Mouse (Mus musculus): ENCODE results near the gene Plcb4.
"Not testable (repeated sequence)": the region's sequence is repeated elsewhere in the genome, so short reads cannot be mapped to it uniquely, and the experiment has no call there.

The Plcb4 gene

DNA sequence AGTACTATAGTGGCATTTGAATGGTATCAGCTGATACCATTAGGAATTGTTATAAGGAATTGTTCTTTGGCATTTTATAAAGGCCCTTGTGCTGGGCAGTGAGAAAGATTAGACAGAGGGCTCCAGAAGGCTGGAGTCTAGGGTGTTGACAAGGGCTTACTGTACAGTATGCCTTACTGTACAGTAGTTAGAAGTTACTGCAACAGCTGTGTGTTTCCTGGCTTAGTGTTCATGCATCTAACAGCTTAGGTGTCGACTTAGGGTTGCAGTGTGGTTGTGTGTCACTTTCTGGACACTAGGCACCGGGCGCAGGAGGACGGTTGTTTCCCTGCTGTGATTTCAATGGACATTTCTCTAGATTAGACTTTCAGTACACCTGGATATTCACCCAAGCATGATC is 57.4 kb downstream of the Plcb4 start:
- in situ Hi-C loops (cut with MboI, MseI): no loop called here

DNA sequence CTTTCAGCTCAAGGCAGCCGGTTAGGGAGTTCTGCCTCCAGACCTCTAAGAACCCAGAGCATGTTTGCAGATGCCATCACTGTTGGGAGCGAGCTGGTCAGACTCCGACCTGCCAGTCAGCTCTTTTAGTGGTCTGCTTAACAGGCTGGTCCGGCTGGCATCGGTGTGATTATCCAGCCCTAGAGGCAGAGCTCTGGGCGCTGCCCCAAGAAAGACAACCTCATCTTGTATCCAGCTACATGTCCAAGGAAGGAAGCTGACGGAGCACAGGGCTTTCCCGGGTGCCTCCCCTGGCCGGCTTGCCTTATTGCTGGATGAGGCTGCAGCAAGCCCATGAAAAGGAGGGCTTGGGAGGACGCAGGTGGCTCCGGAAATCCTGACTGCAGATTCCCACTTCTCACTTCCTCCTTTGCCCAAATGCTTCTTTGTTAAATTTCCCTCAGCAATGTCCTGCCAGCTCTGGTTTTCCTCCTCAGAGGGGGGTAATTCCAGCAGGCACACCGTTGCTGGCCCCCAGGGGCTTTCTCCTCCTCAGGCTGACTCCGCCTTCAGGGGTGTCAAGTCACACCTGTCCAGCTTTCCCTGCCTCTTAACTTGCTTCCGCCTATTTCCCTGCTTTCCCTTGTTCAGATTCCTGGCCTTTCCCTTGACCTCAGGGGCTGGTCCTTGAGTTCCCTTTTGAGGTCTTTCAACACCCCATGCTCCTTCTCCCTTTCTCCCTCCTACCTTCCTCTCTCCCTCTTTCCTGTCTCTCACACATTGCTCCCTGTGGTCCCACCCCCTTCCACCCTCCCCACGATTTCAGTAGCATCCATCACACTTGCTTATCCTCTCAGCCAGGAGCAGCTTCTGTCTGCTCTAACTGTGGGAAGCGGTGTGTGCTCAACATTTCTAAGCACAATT is 58.7 kb downstream of the Plcb4 start:
- in situ Hi-C loops (cut with MboI, MseI): no loop called here

DNA sequence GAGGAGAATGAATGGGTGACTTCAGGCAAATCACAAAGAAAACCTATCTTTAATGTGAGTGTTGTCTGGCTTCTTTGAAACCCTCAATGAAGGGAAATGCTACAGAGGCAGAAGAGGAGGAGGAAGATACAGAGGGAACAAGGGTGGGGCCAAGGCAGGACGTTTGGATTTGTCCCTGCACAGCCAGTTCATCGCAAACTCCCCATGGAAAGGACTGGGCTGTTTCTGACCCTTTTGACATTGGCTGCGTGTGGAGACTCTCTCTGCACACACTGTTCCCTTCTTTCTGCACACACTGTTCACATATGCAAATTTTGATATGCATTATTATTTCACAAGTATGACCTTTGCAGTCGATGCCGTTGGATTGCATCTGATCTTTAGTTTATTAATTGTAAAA is 63.3 kb downstream of the Plcb4 start:
- in situ Hi-C loops (cut with MboI, MseI): no loop called here

DNA sequence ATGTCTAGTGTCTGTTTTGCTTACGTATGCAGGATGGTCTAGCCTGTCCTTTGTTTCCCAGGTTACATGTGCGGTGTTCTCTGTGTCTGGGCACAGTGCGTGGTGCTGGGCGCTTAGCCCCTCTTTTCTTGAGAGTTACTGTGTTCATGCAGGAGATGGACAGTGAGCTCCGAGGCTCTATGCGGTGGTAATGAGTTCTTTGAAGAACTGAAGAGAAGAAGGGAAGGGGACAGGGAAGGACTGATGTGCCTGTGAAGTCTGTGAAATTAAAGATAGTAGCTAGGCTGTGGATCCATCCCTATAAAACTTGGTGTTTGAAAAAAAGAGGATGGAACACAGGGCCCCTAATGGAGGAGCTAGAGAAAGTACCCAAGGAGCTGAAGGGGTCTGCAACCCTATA is 64.6 kb downstream of the Plcb4 start:
- in situ Hi-C loops (cut with MboI, MseI): no loop called here

DNA sequence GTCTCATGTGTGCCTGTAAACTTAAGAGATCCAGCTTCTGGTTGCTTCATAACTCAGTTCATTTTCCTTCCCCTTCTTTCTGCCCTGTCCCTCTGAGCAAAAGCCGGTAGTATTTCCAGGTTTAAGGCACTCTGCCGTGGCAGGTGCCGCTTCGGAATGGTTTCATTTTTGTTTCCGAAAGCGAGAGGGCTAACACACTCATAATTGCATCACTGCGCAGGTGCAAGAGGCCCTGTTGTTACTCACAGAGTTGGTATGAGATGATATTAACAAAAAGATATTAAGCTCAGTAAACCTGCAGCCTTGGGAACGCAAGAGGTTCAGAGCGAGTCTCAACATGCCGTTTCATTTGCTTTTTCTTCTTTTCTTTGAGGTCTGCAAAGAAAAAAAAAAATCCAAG is 65.7 kb downstream of the Plcb4 start:
- in situ Hi-C loops (cut with MboI, MseI): no loop called here

DNA sequence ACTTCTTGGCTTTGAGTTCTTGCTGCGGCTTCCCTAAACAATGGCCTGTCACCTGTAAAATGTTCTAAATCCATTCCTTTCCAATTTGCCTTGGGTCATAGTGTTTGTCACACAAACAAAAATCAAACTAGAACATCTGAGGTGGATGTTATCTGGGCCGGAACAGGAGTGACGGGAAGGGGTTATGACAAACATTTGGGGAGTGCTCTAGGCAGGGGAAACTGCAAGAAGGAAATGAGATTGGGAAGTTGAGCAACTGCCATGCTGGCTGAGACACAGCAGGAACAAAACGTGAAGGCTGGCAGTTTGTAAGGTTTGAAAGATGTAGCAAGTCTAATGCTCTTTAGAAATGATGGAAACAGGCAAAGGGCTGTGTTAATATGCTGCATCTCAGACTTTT is 66.6 kb downstream of the Plcb4 start:
- in situ Hi-C loops (cut with MboI, MseI): no loop called here

DNA sequence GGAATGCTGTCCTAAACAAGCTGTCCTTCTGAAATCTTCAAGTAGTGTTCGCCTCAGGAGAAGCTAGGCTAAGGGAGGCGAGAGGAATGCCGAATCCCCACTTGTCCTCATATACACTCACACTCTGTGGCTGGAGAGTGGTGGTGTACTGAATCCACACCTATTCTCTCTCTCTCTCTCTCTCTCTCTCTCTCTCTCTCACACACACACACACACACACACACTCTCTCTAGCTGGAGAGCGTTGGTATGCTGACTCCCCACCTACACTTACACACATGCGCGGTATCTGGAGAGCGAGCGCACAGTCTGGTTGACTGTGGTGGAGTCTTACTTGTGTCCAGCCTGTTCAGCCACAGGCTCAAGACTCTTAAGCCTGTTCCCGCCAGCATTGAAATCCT is 68.3 kb downstream of the Plcb4 start:
- in situ Hi-C loops (cut with MboI, MseI): no loop called here

DNA sequence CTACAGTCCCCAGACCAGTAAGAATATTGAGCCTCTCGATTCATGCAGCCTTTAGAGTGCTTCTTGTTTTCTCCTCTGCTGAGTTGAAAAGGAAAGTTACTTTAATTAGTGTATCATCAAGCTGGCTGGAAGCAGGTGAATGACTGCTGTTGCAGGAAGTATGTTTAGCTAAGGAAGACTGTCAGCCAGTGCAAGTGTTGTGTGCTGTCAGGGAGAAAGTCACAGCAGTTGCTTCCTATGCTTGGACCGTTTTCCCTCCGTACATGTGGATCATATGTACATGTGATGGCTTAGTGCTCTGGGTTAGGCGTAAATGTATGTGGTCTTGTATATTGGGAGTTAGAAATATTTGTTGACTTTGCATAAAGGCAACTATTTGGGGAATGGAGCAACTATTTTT is 69.1 kb downstream of the Plcb4 start:
- in situ Hi-C loops (cut with MboI, MseI): no loop called here

DNA sequence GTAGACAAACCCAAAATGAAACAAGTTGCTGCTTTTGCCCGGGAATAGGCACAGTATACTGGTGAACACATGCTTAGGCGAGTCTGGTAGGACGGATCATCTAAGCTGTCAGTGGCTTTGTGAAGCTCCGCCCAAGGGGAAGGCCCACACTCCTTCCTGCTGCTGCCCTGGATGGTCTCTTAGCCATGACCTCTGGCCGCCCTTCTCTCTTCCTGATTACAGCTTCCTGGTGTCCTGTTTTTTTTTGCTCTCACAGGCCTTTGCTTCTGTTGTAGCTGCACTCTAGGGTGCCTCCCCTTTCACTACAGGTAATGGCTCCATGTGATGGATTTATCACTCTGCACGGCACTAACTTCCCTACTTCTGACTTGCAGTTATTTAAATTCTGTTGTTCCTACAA is 72.8 kb downstream of the Plcb4 start:
- in situ Hi-C loops (cut with MboI, MseI): no loop called here

DNA sequence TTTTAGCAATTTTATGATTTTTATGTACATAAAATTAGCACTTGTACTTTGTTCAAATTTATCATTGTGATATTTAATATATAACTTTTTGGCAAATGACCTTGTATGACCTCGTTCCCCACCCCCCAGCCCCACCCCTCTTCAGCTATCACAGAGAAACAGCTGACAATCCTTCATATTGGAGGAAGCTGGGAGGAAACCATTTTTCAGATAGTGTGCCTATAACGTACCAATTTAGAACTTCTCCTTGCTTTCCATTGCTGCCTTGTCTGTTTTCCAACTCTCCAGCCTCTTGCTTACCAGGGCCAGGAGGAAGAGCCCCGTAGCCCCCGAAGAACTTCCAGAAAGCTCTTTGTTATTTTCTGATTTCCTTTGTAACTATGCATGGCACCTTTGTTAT is 73.8 kb downstream of the Plcb4 start:
- in situ Hi-C loops (cut with MboI, MseI): no loop called here

DNA sequence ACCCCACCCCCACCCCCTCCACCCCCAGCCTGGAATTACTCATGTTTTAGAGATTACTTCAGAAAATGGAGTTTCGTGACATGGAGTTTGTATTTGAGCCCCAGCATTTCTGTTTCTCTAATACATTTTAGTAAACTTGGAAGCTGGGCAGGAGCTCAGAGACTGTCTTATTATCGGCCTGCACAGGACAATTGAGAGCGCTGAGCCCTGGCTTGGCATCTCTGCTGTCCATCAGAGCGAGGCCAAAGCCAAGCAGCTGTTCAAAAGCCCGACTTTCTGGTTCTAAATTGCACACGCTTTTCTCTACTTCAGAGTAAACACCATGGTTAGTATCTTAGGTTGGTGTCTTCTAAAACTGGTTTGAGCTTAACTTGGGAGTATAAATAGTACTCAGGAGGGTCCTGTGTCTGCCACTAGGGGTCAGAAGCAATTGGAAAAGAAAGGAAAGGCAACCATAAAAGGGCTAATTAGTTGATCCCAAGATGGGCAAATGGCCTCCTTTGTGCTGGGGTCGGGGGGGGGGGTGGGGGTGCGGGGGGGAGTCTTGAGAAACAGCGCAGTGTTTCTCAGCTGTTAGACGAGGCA is 75.2 kb downstream of the Plcb4 start:
- in situ Hi-C loops (cut with MboI, MseI): no loop called here

DNA sequence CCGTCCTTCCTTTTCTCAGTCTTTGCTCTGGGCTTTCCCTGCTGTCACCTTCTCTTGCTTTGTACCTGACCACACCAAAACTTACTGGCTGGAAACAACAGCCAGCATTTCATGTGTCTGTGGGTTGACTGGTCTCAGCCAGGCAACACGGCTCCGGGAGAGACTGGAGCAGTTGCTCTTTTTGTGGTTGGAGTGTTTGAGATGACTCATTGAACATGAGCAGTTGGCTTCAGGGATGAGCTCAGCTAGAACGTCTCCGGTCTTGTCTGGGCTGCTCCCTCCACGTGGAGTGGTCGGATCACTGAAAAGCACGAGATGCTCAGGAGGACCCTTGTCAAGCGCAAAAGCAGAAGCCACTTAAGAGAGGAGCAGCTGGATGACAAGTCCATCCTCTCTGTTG is 78.7 kb downstream of the Plcb4 start:
- in situ Hi-C loops (cut with MboI, MseI): no loop called here

DNA sequence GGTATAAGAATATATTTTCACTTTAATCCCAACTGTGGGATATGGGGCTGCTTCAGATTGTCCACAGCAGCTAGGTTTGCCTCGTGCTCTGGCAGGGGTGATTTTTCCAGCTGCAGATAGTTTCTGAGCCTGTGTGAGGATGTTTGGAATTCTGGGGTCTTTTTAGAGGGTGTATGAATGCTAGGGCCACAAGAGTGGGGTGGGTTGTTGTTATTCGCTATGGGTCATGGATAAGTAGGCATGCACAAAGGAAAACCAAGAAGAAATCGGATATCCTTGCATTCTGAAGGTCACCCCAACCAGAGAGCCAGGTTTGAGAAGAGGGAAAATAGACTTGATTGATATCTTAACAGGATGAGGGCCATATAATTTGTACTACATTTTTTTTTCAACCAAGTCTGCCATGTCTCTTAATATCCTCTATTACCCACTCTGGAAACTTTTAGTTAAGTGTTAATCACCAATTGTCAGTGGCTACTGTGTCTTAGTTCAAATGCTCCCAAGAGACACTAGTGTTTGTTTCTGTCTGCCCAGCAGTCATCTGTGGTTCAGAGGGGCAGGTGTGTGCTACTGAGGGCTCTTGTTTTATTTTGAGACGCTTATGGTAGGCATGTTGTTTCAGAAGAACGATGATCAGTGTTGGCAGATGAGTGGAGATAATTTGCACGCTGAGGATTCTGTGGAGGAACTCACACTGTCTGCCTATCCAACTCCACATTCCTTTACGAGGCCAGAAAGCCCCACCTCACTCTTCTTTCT is 79.4 kb downstream of the Plcb4 start:
- in situ Hi-C loops (cut with MboI, MseI): not testable (repeated sequence)

DNA sequence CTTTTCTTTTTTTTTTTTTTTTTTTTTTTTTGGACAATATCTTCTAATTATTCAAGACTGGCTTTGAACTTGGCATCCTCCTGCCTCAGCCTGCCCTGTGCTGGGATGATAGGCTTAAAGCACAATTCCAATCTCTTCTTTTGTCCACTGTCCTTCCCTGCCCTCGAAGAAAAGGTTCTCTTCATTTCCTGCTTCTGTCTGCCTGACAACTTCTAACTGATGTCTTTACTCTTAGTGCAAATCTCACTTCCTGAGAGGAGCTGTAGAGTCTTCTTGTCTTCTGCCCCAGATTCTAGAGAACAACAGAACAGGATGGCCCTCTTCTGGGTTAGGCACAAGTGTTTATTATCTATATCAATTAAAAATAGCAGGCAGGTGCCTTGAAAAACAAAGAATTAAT is 80.1 kb downstream of the Plcb4 start:
- in situ Hi-C loops (cut with MboI, MseI): no loop called here

DNA sequence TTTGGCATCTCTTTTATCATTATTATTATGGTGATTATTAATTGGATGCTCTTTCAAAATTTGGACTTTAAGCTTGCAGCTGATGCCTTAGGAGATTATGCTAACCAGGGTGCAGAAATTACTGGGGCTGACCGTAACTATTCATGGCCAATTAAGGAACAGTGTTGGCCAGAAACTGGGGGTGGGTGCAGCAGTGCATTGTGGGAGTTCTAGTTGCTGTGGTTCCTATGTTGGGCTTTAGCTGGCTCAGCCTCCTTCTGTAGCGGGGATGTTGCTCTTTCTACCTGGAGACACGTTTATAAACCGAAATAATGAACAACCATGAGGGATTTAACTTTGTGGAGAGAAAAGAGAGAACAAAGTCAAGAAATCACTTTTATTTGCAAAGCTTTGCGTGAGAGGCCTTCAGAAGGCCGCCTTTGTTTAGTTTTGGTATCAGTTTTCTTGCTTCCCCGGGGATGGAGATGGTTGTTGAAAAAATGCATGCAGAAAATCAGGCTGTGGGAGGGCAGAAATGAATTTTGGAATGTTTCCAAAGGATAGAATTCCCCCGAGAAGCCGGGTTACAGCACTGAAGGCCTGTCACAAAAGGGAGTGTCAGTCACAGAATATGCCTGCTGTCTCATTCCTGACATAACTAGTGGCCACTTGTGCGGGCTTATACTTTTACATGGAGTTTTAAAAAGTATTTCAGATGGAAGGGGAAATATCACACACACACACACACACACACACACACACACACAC is 84.3 kb downstream of the Plcb4 start:
- in situ Hi-C loops (cut with MboI, MseI): no loop called here

DNA sequence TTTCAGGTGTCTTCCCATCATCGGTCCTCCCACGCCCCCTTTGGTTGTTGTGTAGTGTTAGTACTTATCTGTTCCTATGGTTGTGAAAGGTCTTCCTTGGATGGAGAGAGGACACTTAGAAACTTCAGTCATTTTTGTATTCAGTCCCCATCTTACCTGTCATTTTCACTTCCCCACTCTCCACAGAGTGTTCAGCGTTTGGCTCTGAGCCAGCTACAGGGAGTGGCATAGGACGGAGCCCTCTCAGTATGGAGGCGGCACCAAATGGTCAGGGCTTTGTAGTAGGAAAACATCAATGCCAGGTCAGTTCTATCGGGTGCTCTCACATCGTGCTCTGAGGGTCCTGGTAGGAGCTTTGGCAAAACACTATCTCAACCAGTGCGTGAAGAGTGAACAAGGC is 85.9 kb downstream of the Plcb4 start:
- in situ Hi-C loops (cut with MboI, MseI): no loop called here

DNA sequence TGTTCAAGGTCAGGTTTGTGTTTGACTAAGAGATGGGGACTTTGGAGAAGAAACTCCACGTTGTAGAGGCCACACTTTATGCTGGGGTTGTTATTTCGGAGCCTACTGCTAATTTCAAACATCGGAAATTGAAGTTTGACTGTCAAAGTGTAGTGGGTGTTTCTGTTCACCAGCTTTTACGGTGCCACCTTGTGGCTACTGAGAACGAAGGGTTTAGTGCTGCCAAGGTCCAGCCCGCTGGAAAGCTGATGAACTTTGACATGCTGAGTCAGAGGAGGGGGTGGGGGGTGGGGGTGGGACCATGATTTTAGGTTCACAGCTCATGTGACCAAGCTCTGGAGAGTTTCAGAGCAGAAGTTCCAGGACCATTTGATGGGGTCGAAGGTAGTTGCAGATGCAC is 86.3 kb downstream of the Plcb4 start:
- in situ Hi-C loops (cut with MboI, MseI): no loop called here

DNA sequence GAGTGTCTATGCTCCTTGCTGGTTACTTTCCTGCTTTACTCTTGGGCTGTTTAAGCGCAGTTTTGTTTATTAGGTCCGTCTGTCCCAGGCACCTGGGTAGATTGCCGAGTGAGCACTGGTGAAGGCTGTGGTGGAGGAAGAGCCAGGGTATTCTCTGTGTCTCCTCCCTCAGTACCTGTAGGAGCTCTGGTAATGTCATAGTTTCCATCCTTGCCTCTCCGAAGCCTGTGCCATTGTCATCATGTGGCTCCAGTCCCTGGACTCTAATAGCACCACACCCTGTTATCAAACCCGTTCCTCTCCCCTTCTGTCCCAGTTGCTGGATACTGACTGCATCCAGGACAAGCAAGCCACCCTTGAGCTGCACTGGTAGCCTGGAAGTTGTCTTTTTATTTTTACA is 89.6 kb downstream of the Plcb4 start:
- in situ Hi-C loops (cut with MboI, MseI): no loop called here

DNA sequence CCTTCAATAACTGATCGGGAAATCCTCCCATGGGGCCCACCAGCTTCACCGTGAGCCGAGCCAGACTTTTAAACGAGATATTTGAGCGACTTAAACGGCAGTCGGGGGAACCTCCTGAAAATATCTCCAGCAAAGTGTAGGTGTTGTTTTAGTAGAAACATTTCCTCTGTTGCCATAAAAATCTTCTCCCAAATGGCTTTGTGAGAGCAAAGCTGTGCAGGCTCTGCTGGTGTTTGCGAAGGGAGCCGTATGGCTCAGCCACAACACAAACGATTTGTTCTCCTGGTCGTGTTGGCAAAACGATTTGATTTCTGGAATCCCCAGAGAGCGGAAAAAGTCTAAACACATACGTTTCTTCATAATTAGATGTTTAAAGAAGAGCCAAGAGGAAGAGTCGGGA is 90.8 kb downstream of the Plcb4 start:
- in situ Hi-C loops (cut with MboI, MseI): no loop called here

DNA sequence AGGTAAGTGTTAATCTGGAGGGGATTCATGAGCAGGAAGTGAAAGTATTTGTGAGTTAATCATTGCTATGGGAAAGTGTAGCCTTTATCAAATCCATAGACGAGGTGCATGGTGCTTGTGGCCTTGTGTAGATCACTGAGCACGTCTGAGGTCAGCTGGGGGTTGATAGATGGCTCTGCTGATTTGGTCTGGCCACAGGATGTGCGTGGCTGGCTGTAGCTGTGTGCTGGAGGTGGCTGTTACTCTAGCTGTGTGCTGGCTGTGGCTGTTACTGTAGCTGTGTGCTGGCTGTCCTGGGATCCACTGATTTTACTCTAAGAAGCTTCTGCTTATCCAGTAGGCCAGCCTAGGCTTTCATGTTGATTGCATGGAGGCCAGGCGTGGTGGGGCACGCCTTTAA is 91.9 kb downstream of the Plcb4 start:
- in situ Hi-C loops (cut with MboI, MseI): no loop called here

DNA sequence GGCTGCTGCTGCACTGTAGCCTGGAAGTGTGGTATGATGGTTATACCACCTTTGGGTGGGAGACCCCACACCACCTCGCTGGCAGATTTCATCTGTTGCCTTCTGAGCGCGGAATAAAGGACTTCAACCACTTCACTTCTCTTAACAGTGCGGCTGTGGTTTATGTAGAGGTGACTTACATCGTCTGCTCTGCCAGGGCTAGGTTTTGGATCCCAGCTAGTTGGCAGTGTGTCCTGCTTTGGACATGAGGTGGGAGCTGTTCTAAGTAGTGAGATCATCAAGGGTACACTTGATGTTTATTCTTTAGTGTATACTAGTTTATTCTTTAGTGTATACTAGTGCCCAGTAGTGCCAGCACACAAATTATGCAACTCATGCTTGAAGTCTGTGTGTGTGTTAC is 97.0 kb downstream of the Plcb4 start:
- in situ Hi-C loops (cut with MboI, MseI): no loop called here

DNA sequence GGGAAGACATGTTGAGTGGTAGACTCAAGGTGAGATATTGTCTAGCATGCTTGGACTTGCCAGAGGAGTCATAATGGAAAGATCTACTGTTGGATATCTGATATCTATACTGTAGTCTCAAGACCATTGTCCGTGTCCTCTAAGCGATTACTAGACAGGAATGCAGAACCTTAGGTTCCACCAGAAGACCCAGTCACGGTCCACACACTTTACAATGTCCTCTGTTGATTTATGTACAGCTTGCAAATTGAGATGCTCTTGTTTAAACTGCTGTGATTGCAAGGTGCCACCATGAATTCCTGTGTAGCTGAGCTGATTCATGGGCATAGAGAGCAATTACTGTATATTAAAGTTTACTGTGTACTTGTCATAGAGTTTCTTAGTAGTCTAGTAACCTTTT is 98.7 kb downstream of the Plcb4 start:
- in situ Hi-C loops (cut with MboI, MseI): no loop called here
